In genomic region chr1:74028881-74029266, GRCm38 (mm10) we compare ENCODE assay signal across 10 mouse cellular contexts.
A peak's percentile ranks its signal among the peaks of the same experiment; 100 is the strongest.
DNase-seq lines count a peak whose midpoint lies in the region; ATAC-seq and TF ChIP-seq lines count a peak whose summit lies in the region.
"Had no signal": no experiment of that assay in that cellular context is flagged by ENCODE, and none has a peak within 500 bp of the region (broad histone marks: within the 10 kb centered on the region; RNA-seq: fewer than 3 reads in every experiment).

No protein-coding gene starts in this region.

- peaks cover 52% of the 10 kb centered on the region for H3K4me1 ChIP-seq in hindbrain, embryonic 12.5 days
- H3K4me1 ChIP-seq in hindbrain, embryonic 13.5 days (replicated peaks), result peaks cover 64% of the 10 kb centered on the region
- peaks cover 100% of the 10 kb centered on the region for H3K4me1 ChIP-seq in heart, embryonic 16.5 days (ENCODE audit: control insufficient read depth, insufficient read depth, low read length)
- H3K4me1 ChIP-seq in lung, postnatal 0 days (ENCODE audit: insufficient read depth, low read depth, low read length), result peaks cover 94% of the 10 kb centered on the region

- TF ChIP-seq CTCF in lung, postnatal 0 days (IDR thresholded peaks at IDR 0.05), result no peak

- DNase-seq in brain, adult 2 months (ENCODE audit: low read depth, low spot score), result peak; percentile 8
- no peak for DNase-seq in lung, postnatal 0 days (ENCODE audit: low spot score)
- DNase-seq in urinary bladder, postnatal 25 days (ENCODE audit: low spot score), result no peak
- no peak for DNase-seq in cerebellum, postnatal 36 days
- no peak for DNase-seq in cerebellum, postnatal 14 days
- DNase-seq: retina, postnatal 1 day had no signal

- no peaks in the 10 kb centered on the region for H3K27me3 ChIP-seq in hindbrain, embryonic 12.5 days
- no peaks in the 10 kb centered on the region for H3K27me3 ChIP-seq in hindbrain, embryonic 13.5 days
- H3K27me3 ChIP-seq in heart, embryonic 16.5 days (ENCODE audit: control insufficient read depth, insufficient read depth, low read length), result no peaks in the 10 kb centered on the region
- H3K27me3 ChIP-seq in lung, postnatal 0 days (replicated peaks; ENCODE audit: insufficient read depth, low read length), result no peaks in the 10 kb centered on the region

- H3K4me3 ChIP-seq in hindbrain, embryonic 12.5 days, result no peak overlapping the region
- no peak overlapping the region for H3K4me3 ChIP-seq in hindbrain, embryonic 13.5 days
- no peak overlapping the region for H3K4me3 ChIP-seq in heart, embryonic 16.5 days (ENCODE audit: low read length)
- H3K4me3 ChIP-seq in lung, postnatal 0 days (ENCODE audit: low read depth, low read length), result no peak overlapping the region
- H3K4me3 ChIP-seq: megakaryocyte, embryonic 14.5 days had no signal

- peak overlapping the region; percentile 6; the same call in 1 of the 2 replicates for H3K9ac ChIP-seq in hindbrain, embryonic 12.5 days
- no peak overlapping the region for H3K9ac ChIP-seq in hindbrain, embryonic 13.5 days
- peak overlapping the region; percentile 61; the same call in 1 of the 2 replicates for H3K9ac ChIP-seq in heart, embryonic 16.5 days (ENCODE audit: low read length)
- 0 out of 2 replicates have a peak overlapping the region, but pooled peaks have one; percentile 16 for H3K9ac ChIP-seq in lung, postnatal 0 days (replicated peaks; ENCODE audit: low read depth)

- 82% methylated on average over 5 of the region's 5 CpGs for WGBS in hindbrain, embryonic 12.5 days
- WGBS in hindbrain, embryonic 13.5 days, result 74% methylated on average over 5 of the region's 5 CpGs
- 51% methylated on average over 5 of the region's 5 CpGs for whole genome bisulfite sequencing in heart, embryonic 16.5 days
- 38% methylated on average over 5 of the region's 5 CpGs for WGBS in lung, postnatal 0 days

- H3K36me3 ChIP-seq in hindbrain, embryonic 12.5 days, result no peaks in the 10 kb centered on the region
- H3K36me3 ChIP-seq in hindbrain, embryonic 13.5 days, result no peaks in the 10 kb centered on the region
- H3K36me3 ChIP-seq in heart, embryonic 16.5 days (ENCODE audit: control insufficient read depth, insufficient read depth), result no peaks in the 10 kb centered on the region
- H3K36me3 ChIP-seq in lung, postnatal 0 days (ENCODE audit: insufficient read depth, low read length), result peaks cover 4% of the 10 kb centered on the region; the same call in 1 of the 2 replicates

- peak; percentile 50; the same call in 1 of the 2 replicates for TF ChIP-seq EP300 in lung, postnatal 0 days (IDR thresholded peaks at IDR 0.05)

- H3K9me3 ChIP-seq in hindbrain, embryonic 12.5 days (replicated peaks), result no peaks in the 10 kb centered on the region
- H3K9me3 ChIP-seq in hindbrain, embryonic 13.5 days, result no peaks in the 10 kb centered on the region
- no peaks in the 10 kb centered on the region for H3K9me3 ChIP-seq in heart, embryonic 16.5 days (replicated peaks; ENCODE audit: control insufficient read depth, low read length)
- no peaks in the 10 kb centered on the region for H3K9me3 ChIP-seq in lung, postnatal 0 days (ENCODE audit: low read length)
- H3K9me3 ChIP-seq: megakaryocyte, embryonic 14.5 days had no signal

- no peak overlapping the region for H3K27ac ChIP-seq in hindbrain, embryonic 12.5 days
- no peak overlapping the region for H3K27ac ChIP-seq in hindbrain, embryonic 13.5 days
- peak overlapping the region; percentile 92 for H3K27ac ChIP-seq in heart, embryonic 16.5 days (ENCODE audit: low read length)
- H3K27ac ChIP-seq in lung, postnatal 0 days (ENCODE audit: low read length), result peak overlapping the region; percentile 97

- no peak overlapping the region for H3K4me2 ChIP-seq in hindbrain, embryonic 12.5 days (replicated peaks)
- no peak overlapping the region for H3K4me2 ChIP-seq in hindbrain, embryonic 13.5 days
- H3K4me2 ChIP-seq in heart, embryonic 16.5 days (ENCODE audit: low read depth, low read length), result peak overlapping the region; percentile 45
- 0 out of 2 replicates have a peak overlapping the region, but pooled peaks have one; percentile 5 for H3K4me2 ChIP-seq in lung, postnatal 0 days (replicated peaks; ENCODE audit: low read depth, low read length)

- no peak for ATAC-seq in hindbrain, embryonic 12.5 days (ENCODE audit: low FRiP score)
- ATAC-seq in hindbrain, embryonic 13.5 days (ENCODE audit: low FRiP score), result no peak
- ATAC-seq in heart, embryonic 16.5 days (replicated peaks; ENCODE audit: extremely low read depth, insufficient read depth, low FRiP score), result no peak
- ATAC-seq in lung, postnatal 0 days, result no peak

Comparison
In these comparisons a context has a peak if more than half of its experiments do, and no peak if none do; other contexts are left out.
1. H3K27ac ChIP-seq: peak in heart, embryonic 16.5 days (single experiment) and lung, postnatal 0 days (single experiment); none in hindbrain, embryonic 12.5 days (single experiment) and hindbrain, embryonic 13.5 days (single experiment).
2. H3K4me2 ChIP-seq: peak in heart, embryonic 16.5 days (single experiment) and lung, postnatal 0 days (single experiment); none in hindbrain, embryonic 12.5 days (single experiment) and hindbrain, embryonic 13.5 days (single experiment).